Comparison of ENCODE assay signal across 7 mouse cellular contexts in genomic region chr2:160731117-160731838, GRCm38 (mm10). TPM values are rescaled to one million over a fixed set of nuclear protein-coding genes. Genes with fewer than 3 reads are reported as not detected.
DNase-seq lines count a peak whose midpoint lies in the region; ATAC-seq lines count a peak whose summit lies in the region.

Gene Plcg1 (plus strand): TSS chr2:160731300.

- DNase-seq in adrenal gland, postnatal 10 days = peak; percentile 96
- peak; percentile 97 for DNase-seq in embryonic facial prominence, embryonic 10.5 days (ENCODE audit: low spot score)
- peak; percentile 97 for DNase-seq in kidney, adult 18-20 months
- peak; percentile 97 for DNase-seq in limb, embryonic 11.5 days (ENCODE audit: low spot score)
- peak; percentile 98 for DNase-seq in midbrain, embryonic 14.5 days
- DNase-seq in spleen, adult 18-20 months = peak; percentile 87 to 95

- H3K4me2 ChIP-seq in limb, embryonic 11.5 days (ENCODE audit: low read depth, severe bottlenecking) = peak within 1 kb of the TSS; percentile 65
- H3K4me2 ChIP-seq in midbrain, embryonic 14.5 days (ENCODE audit: low read length) = peak within 1 kb of the TSS; percentile 75

- peak within 1 kb of the TSS; percentile 95 for H3K4me3 ChIP-seq in embryonic facial prominence, embryonic 10.5 days
- peak within 1 kb of the TSS; percentile 85 for H3K4me3 ChIP-seq in limb, embryonic 11.5 days (ENCODE audit: low read depth, low read length)
- peak within 1 kb of the TSS; percentile 89 for H3K4me3 ChIP-seq in midbrain, embryonic 14.5 days (replicated peaks; ENCODE audit: low read depth, low read length)

- WGBS in embryonic facial prominence, embryonic 10.5 days = 1% methylated on average over 99 of the region's 99 CpGs
- under 1% methylated on average over 78 of the region's 99 CpGs for whole genome bisulfite sequencing in limb, embryonic 11.5 days
- under 1% methylated on average over 74 of the region's 99 CpGs for WGBS in midbrain, embryonic 14.5 days

- H3K27me3 ChIP-seq in embryonic facial prominence, embryonic 10.5 days (replicated peaks; ENCODE audit: low read depth, poor library complexity, severe bottlenecking) = peaks cover 8% of the 10 kb centered on the region; the same call in 1 of the 2 replicates
- H3K27me3 ChIP-seq in limb, embryonic 11.5 days (ENCODE audit: control insufficient read depth, insufficient read depth, low read length) = no peaks in the 10 kb centered on the region
- no peaks in the 10 kb centered on the region for H3K27me3 ChIP-seq in midbrain, embryonic 14.5 days (ENCODE audit: control insufficient read depth, insufficient read depth, low read length)

- no peaks in the 10 kb centered on the region for H3K9me3 ChIP-seq in embryonic facial prominence, embryonic 10.5 days
- no peaks in the 10 kb centered on the region for H3K9me3 ChIP-seq in limb, embryonic 11.5 days (ENCODE audit: control insufficient read depth, low read length)
- no peaks in the 10 kb centered on the region for H3K9me3 ChIP-seq in midbrain, embryonic 14.5 days (ENCODE audit: control insufficient read depth, low read length)

- H3K36me3 ChIP-seq in embryonic facial prominence, embryonic 10.5 days (replicated peaks) = peaks cover 40% of the 10 kb centered on the region
- H3K36me3 ChIP-seq in limb, embryonic 11.5 days (ENCODE audit: control insufficient read depth, insufficient read depth, low read length) = peaks cover 3% of the 10 kb centered on the region; the same call in 1 of the 2 replicates
- peaks cover 21% of the 10 kb centered on the region for H3K36me3 ChIP-seq in midbrain, embryonic 14.5 days (ENCODE audit: control insufficient read depth, insufficient read depth, low read length)

- peak within 1 kb of the TSS; percentile 100 for H3K27ac ChIP-seq in embryonic facial prominence, embryonic 10.5 days (replicated peaks)
- peak within 1 kb of the TSS; percentile 93 for H3K27ac ChIP-seq in limb, embryonic 11.5 days (replicated peaks; ENCODE audit: low read depth, low read length)
- H3K27ac ChIP-seq in midbrain, embryonic 14.5 days (replicated peaks; ENCODE audit: low read depth, low read length) = peak within 1 kb of the TSS; percentile 99

- peaks cover 55% of the 10 kb centered on the region for H3K4me1 ChIP-seq in embryonic facial prominence, embryonic 10.5 days
- H3K4me1 ChIP-seq in limb, embryonic 11.5 days (ENCODE audit: control insufficient read depth, insufficient read depth, low read length) = peaks cover 21% of the 10 kb centered on the region
- H3K4me1 ChIP-seq in midbrain, embryonic 14.5 days (ENCODE audit: control insufficient read depth, insufficient read depth, low read length) = peaks cover 39% of the 10 kb centered on the region

- H3K9ac ChIP-seq in limb, embryonic 11.5 days (ENCODE audit: low read length) = peak within 1 kb of the TSS; percentile 99
- peak within 1 kb of the TSS; percentile 100 for H3K9ac ChIP-seq in midbrain, embryonic 14.5 days (replicated peaks; ENCODE audit: low read length)

- peak; percentile 72 for ATAC-seq in granulocyte monocyte progenitor cell, adult 5-6 weeks (replicated peaks; ENCODE audit: poor library complexity, severe bottlenecking)
- ATAC-seq in limb, embryonic 11.5 days (ENCODE audit: insufficient number of reproducible peaks, low FRiP score, low TSS enrichment, low read depth) = peak; percentile 95
- ATAC-seq in midbrain, embryonic 14.5 days (ENCODE audit: low FRiP score, low TSS enrichment) = peak; percentile 95

RNA-seq across cellular contexts. Expression of gene Plcg1, which starts in this region (rescaled TPM):
- total RNA-seq in adrenal gland, postnatal 10 days (2021) = 100 to 1,000 TPM in 1 of 2 experiments, 10 to 100 TPM in 1; 72.2 to 109 TPM
- polyA plus RNA-seq in embryonic facial prominence, embryonic 10.5 days (2016; fragmentation: Nextera tagmentation; extraction: Ambion mirVana) = 80.9 and 81.8 TPM in 2 replicates
- total RNA-seq in granulocyte monocyte progenitor cell, adult 5-6 weeks (2014; fragmentation: Nextera tagmentation) = 22.9 and 27.0 TPM in 2 replicates
- total RNA-seq in granulocyte monocyte progenitor cell, adult 5-6 weeks (2017) = 16.5 and 17.8 TPM in 2 replicates
- polyA plus RNA-seq in limb, embryonic 11.5 days (2014; fragmentation: Nextera tagmentation; extraction: Ambion mirVana) = 83.7 and 98.5 TPM in 2 replicates
- 51.7 and 68.8 TPM in 2 replicates for polyA plus RNA-seq in midbrain, embryonic 14.5 days (2014; fragmentation: Nextera tagmentation; extraction: Ambion mirVana)

Comparison
In these comparisons a context has a peak if more than half of its experiments do, and no peak if none do; other contexts are left out.
1. Peak in every context shown above with its lines: DNase-seq, ATAC-seq, H3K4me3 ChIP-seq and H3K27ac ChIP-seq.